Mouse (Mus musculus) kidney, postnatal 14 days (tissue): ENCODE data around the gene Evx1.

ENCODE experiments used
- DNase-seq: peaks from one replicate; pipeline ENCODE4 v3.0.0; 2022; ENCODE audit warnings: mixed read lengths

Evx1 gene

DNA sequence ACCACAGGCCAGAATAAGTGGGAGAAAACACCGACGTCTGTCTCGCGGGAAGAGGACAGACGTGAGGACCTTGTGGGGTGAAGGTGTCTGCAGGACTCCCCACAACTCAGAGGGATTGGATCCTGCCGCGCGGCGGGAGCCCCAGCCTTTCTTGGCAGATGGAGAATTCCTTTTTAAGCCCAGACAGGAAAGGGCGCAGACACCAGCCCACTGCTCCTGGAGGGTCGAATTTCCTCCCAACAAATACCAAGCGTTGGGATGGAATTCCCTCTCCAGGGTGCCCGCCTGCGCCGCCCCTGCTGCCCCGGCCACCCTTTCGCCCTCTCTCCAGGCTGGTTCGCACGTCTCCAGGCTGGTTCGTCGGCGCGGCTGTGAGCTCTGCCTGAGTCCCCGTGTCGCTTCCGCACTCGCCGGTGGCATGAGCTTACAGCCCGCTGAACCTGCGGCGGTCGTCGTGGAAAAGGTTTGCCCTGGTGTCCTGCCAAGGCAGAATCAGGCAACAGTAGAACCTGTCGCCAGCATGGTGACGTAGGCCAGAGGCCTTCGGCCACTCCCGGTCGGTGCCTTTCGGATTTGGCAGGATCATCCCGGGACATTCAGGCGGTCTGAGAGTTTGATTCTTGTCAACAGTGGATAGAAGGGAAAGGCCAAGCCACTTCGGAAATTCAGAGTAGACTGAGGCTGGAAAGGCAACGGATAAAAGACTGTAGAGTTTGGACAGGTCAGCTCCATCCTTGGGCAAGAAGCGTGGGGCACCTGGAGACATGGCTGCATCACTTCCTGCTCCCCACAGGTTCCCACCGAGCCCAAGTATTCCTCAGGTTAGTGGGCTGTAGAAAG is 22.1 kb upstream of the Evx1 start:
- DNase-seq = no peak

DNA sequence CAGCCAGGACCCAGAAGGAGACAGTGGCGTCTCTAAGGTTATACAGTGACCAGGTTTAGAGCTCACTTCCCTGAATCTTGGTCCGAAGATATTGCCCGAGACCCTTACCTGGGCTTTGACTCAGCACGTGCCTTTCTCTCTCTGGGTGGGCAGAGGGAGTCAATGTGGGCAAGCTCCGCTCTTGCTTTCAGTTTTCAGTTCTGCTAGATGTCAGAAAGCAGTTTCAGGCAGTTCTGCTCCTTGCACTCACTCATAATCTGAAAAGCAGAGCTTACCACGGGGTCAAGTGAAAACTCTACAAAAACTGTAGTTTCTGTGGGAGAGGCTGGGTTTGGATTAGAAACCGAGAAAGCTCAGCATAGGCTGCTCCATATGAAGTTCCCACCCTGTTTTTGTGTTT is 21.0 kb upstream of the Evx1 start:
- DNase-seq = no peak

DNA sequence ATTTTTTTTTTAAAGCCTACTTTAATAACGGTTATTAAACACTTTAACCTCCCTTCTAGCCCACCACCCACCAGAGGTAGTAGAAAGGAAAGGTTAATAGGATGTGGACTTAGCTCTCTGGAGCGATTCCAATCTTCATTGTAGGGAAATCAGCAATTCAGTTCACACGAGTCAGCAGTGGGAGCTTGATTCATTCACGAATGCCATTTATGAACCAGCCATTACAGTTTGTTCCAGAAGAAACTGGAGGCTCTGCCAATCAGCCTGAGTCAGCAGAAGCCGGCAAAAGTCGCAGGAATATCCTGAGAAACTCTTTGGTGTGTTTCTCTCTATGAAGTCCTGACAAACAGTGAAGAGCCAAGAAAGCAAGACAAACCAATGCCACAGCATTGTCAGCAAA is 18.7 kb upstream of the Evx1 start:
- no peak for DNase-seq

DNA sequence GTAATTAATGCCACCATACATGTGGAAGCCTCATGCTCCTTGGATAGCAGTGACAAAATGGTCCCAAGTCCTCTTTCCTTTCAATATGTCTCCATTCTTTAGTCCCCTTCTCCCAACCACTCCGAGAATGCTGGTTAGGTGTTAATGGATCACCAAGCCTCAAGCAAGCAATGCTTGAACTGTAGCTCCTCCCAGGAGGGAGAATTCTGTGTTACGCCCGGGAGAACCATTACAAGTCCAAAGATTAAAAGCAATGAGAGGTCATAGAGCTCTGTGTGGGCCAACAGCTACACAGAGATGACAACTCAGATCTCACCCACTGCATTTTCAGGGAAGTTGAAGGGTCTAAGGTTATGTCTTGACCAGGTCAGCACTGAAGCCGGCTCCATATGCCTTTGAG is 14.8 kb upstream of the Evx1 start:
- DNase-seq = no peak

DNA sequence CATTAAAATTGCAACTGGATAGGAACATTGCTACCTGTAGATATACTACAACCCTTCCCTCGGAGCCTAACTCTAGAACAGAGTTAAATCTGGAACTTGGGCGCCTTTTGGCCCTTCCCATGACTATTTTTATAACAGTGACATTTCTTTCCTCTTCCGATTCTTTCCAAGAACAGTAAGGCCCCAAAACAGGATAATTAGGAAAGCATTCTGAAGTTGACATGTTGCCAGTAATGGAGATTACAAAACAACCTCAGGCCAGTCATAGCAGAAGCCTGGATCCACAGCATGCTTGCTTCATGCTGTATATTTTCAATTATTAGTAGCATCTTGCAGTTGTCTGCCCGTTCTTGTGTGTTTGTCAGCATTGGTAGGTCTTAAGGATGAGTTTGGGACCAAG is 12.5 kb upstream of the Evx1 start:
- no peak for DNase-seq

DNA sequence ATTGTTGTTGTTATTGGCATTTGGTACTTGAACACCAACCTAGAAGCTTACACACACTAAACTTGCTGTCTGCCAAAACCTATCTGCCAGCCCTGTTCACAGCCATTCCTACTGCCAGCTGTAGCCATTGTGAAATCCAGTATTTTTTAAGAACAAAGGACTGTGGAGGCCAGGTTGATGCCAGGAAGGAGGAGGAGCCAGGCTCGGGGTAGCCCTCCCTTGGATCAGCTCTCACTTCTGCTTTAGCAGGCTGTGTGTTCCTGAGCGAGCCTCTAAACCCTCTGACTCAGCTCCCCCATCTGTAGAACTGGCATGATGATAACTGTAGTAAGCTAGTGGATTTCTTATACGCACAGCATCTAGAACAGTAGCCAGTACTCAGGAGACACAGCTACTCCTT is 9.9 kb upstream of the Evx1 start:
- DNase-seq = no peak

DNA sequence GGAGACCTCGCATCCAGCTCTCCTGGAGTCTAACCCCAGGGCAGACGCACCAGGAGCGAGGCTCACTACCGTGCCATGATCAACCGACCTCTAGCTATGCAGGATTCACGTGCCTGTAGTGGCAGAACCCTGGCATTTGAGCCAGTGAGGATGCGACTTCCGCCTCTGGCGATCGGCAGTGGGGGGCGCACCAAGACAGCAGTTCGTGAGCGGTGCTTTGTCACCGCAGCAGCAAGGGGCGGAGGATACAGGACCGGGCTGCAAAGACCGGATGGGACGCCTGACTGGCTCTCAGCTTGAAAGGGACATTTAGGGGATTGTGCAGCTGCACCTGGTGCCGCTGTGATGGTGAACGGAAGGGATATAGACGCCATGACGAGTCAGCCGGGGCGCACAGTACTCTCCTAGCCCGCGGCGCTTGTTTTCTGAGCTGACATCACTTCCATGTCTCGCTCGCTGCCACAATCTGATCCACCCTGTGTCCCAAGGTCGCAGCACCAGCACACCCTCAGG is 7.4 kb upstream of the Evx1 start:
- peak; percentile 70 for DNase-seq

DNA sequence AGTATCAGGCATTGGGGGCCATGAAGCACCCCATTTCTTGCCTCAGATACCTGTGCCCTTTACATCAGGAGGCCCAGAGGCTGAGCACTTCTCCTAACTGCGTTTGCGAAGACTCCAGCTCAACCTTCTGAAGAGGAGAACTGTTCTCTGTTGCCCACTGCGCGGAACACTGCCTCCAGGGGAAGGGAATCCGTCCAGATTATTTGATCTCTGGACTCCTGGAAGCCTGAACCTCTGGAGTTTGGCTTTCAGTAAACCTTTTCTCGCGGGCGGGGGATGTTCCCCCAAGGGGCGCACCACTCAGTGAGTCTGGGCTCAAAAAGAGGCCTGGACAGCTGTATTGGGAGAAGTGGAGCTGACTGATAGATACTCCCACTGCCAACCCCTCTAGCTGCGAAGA is 3.5 kb upstream of the Evx1 start:
- DNase-seq = no peak

DNA sequence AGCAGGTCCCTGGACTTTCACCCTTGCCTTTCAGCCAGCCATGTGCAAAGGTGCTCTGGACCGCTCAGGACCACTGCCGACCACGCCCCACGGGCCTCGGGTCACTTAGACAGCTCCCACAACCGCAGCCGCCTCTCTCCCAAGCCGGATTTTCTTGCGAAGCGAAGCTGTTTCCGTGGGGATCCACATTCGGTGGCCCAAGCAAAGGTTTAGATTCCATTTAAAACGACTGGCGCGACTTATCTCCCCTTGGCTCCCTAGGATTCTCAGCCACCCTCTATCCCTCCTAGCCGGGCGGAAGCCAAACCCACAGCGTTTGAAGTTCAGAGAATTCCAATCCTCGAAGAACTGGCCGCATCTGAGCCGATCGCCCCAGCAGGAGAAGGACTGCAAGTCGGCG is 2.9 kb upstream of the Evx1 start:
- peak; percentile 53 for DNase-seq

DNA sequence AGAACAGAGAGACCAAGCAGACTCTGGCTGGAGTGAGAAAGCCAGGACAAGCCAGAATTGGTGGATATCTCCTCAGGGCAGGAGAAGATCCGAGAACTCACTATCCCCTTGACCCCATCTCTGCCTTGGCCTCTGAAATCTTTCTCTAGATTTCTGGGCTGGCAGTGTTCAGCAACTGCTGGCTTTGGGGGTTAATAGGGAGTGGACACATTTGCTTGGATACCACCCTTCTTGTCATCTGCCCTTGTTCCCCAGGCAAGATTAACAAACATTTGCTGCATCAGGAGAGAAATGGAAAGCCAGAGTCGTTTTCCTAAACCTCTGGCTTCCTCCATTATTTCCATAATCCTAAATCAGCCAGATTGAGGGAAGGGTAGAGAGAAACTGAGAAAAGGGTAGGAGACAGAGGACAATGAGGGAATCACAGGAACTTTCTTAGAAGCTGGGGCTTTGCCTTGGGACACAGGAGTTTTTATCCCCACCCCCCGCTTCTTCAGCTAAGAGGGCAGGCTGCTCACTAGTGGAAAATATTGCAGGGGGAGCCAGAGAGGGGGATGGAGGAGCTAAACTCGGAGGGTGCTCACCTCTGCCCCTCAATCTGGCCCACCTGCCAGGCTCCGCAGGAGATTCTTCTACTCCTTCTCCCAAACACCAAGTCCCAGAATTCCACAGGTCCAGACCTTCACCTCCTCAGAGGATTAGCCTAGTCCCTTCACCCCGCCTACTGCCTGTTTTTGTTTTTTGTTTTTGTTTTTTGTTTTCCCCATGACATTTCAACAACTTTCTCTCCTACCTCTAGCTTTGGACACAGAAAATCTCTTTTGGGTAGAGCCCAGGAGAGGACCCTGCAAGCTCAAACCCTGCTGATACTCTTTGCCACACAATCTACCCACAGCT is 1.4 kb upstream of the Evx1 start:
- no peak for DNase-seq

DNA sequence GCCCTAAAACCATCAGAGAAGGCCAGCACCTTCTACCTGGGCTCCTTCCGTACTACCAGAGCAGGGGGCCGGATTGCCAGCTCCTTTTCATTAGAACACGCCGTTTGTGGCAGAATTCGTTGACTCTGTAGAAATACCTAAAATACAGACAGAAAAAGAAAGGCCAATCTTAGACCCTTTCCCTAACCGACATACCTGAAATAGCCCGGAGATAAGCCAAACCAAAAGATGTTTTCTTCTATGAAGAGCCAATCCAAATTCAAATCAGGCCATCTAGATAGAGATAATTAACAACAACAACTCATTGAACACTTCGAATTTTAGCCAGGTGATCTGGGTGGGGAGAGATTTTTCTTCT is 761 bp upstream of the Evx1 start:
- DNase-seq = no peak

DNA sequence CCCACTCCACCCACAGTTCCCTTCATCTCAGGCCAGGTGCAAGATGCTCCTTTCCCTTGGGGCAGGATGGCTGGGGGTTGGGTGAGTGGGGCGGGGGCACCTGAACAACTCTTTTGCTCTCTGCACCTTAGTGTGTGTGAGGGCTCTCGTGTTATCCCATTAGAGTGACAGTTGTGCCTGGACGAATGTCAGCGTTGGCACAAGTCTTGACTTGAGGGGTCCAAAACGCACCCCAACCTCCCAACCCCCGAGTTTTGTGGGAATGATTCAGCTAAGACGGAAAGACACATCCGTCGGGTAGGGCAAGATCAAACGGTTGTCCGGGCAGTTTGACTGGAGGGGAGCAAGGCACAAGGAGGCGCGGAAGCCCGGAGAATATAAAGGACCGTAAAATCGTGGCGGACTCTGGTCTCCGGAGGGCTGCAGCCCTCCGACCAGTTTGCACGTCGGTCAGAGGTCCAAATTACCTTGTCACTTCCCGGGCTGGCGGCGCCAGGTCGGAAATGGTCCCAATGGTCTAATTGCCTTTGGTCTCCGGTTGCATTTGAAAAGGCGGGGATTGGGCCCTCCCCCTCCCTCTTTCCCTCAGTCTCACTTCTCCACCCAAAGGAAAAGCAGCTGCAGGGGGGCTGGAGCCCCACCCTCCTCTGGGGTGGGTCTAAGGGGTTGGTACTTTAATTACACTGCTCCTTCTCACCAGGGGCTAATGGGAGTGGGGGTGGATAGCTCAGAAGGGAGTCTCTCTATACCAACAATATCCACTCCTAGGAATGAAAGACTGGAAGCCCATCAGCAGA is 1.2 kb downstream of the Evx1 start:
- DNase-seq = no peak

DNA sequence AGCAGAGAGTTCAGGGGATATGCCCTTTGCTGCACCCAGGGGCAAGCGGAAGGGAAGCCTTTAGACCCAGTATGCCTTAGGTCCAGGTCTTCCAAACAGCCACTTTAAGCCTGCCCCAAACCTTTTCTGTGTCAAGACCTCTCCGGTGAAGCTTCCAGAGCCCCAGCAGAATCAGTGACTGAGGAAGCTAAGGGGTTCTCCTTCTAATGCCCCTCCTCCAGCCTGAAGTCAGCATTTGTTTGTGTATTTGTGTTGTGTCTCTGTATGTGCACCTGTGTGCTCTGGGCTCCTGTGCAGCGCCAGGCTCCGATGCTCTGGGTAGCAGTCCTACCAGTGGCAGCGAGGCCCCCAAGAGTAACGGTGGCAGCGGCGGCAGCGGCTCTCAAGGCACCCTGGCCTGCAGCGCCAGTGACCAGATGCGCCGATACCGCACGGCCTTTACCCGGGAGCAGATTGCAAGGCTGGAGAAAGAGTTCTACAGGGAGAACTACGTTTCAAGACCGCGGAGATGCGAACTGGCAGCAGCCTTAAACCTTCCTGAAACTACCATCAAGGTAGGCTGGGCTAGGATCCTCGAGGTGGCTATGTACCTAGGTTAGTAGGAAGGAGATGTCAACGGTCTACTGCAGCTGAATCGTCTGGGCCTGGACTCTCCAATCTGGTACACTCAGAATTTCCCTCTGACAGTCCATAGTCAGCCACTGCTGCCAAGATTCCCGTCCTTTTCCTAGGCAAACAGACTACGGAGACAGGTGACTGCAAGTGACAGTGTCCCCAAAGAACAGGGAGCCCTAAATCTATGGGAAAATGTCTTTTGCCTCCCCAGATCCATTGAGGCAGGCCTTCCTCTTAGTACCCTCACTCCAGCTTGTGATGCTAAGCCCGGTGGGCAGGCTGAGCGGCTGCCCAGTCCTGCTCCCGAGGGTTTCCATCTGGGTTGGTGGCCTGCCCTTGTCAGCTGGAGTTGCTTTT is 2.4 kb downstream of the Evx1 start:
- DNase-seq = no peak

DNA sequence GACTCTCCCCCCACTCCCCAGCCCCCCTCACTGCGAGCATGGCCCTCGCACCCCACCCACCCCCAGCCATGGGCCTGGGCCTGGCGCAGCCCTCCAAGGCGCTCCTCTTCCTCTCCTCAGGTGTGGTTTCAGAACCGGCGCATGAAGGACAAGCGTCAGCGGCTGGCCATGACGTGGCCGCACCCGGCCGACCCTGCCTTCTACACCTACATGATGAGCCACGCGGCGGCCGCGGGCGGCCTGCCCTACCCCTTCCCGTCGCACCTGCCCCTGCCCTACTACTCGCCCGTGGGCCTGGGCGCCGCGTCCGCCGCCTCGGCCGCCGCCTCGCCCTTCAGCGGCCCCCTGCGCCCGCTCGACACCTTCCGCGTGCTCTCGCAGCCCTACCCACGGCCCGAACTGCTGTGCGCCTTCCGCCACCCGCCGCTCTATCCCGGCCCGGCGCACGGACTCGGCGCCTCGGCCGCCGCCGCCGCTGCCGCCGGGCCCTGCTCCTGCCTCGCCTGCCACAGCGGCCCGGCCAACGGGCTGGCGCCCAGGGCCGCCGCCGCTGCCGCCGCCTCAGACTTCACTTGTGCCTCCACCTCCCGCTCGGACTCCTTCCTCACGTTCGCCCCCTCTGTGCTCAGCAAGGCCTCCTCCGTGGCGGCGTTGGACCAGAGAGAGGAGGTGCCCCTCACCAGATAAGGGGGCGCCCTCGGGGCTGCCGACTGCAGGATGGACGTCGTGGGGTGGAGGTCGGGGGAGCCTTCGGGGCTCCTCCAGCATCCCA is 3.3 kb downstream of the Evx1 start:
- no peak for DNase-seq

DNA sequence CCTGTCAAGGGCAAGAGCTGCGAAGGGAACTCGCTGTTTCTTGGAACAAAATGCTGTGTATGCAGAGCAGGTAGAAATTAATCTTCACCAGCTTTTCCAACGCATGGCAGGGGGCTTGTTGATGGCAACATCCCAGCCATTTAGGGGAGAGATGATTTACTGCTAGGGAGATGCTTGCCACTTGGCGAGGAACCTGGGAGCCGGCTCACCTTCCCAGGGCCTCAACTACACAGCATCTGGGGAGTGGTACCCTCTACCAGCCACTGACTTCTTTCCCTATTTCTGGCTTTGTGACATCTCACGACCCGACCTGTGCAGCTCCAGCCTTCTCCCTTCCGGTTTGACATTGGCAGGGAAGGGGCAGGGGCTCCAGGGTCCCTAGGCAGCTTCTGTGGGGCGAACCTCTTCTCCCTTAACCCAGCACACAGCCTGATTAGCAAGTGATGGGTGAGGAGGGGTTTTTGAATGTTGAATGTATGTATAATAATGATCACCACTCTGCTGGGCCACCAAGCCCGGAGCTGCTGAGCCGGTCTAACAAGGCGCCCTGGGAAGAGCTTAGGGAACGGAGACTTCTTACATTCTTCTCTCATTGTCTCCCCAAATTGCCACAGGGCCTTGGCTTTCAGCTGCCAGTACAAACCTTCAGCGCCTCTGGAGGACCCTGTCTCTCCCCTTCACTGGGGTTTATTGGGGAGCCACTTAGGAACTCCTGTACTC is 4.3 kb downstream of the Evx1 start:
- DNase-seq = no peak

DNA sequence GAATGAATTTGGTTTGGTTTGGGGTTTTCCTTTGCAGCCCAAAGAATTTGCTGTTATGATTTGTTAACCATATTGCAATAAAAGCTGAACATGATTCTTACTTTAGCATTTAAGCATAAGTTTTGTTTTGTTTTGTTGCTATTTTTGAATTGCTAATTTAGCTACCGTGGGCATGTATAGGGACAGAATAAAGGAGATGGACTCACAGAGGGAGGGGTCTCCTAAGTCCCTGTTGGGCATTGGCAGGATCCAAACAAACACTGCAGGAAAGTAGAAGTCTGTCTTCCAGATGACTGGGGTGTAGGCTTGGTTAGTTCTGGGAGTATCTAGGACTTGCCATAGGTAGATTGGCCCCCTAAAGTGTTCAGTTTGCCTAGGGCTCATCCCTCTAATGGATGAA is 5.0 kb downstream of the Evx1 start:
- no peak for DNase-seq

DNA sequence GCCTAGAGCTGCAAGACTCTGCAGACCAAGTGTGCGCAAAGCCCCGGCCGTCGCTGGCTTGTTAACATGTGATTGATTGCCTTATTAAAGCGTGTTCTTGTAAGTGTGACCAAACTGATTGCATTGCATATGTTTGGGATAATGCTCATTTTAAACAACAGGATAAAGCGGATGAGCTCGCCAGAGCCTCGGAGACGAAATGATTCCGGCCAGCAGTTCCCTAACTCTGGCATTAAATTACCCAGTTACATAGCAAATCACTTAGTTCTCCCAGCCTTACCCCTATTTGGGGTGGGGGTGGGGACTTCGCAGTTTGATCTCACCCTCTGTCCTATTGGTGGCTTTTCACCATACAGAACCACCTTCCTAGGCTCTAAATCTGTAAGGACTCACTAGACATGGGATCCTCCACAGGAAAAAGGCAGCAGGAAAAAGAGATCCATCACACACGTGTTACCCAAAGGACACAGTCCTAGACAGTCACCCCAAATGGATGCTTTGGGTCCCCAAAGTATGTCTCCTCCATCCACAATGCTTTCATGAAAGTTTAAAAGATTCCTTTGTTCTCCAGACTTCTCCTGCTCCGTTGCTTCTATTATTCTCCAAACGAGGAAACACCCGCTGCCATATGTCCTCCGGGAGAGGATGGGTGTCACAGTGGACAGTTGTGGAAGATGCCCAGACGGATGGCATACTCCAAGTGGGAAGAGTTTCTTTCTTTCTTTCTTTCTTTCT is 6.8 kb downstream of the Evx1 start:
- DNase-seq = no peak

DNA sequence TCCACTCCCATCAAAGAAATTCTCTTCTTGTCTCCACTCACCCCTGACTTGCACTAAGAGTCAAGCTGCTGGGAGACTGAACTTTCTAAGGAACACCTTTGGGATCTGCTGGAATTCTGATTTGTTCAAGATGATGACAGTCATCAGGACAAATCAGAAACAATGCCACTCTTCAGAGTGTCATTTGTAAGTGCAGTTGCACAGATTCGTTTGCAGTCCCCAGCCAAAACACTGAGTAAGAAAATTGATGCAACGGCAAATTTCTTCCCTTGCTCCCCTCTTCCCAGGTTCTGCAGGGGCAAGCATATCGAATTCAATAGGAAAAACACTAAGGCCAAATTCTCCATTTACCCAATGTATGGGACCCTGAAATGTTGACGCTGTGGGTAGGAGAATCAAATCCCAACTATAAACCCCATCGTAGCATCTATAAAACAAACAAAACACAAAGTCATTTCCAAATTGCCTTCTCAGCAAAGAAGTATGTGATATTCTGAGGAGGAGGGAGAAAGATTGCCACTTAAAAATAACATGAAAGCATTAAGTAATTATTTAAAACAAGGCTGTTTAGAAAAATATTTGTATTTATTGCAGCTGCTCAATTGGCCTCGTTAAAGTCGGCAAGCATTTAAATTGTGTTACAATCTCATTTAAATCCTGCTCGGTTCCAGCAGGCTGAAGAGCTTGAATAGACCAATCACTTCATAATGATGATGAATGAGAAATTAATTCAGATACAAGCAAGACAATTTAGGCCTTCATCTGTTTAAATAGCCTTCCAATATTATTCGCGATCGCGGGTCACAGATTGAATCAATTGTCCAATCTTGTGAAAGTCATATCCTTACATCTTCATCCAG is 7.9 kb downstream of the Evx1 start:
- no peak for DNase-seq

DNA sequence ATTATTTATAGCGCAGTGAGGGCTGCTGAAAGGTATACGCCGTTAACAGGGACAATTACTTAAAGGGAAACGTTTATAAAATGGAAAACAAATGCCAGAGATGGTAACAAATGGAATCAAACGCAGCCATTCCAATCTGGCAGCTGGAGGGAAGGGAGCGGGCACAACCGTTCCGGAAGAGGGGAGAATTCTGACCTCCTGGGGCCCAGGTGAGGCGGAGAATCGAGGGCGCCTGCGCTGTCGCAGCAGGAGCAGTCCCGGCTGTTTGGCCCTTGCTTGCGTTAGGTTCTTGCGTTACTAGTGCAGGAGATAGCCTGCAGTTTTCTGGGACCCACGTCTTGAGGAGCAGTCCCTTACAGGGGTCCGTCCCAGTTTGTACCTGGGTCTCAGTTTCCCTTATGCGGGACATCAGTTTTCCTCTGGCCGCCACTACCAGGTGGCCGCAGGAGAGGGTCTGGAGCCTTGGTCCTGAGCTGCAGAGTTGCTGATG is 8.6 kb downstream of the Evx1 start:
- DNase-seq = no peak
